Mouse (Mus musculus) myocyte (in vitro differentiated cells): ENCODE measurements around the gene Clcn6. TPM values are rescaled to one million over a fixed set of nuclear protein-coding genes. Genes with fewer than 3 reads are reported as not detected.

Source experiments
- H3K27me3 ChIP-seq: one replicate; pipeline ENCODE4 v1.6.1; 2011; ENCODE audit not compliant: control insufficient read depth, insufficient read depth, insufficient read length
- H3K36me3 ChIP-seq: one replicate; pipeline ENCODE4 v1.6.1; 2011; ENCODE audit not compliant: control insufficient read depth, insufficient read depth
- H3K4me2 ChIP-seq: one replicate; pipeline ENCODE4 v1.6.1; 2011; ENCODE audit warnings: low read depth, control low read depth
- H3K4me3 ChIP-seq: one replicate; pipeline ENCODE4 v1.5.1; 2011; ENCODE audit warnings: mild to moderate bottlenecking, control low read depth, moderate library complexity
- H3K79me2 ChIP-seq: one replicate; pipeline ENCODE4 v1.6.1; 2011; ENCODE audit not compliant: control insufficient read depth, insufficient read depth
- H3ac ChIP-seq: one replicate; pipeline ENCODE4 v1.6.1; 2011; ENCODE audit not compliant: control insufficient read depth, insufficient read length
- CEBPB ChIP-seq: IDR thresholded peaks from 2 replicates; pipeline ENCODE4 v1.6.1; 2011; ENCODE audit warnings: mild to moderate bottlenecking, moderate library complexity; ENCODE audit not compliant: poor library complexity, insufficient read depth, severe bottlenecking
- E2F4 ChIP-seq: IDR thresholded peaks from one replicate; pipeline ENCODE4 v1.6.1; 2011; ENCODE audit warnings: mild to moderate bottlenecking, control low read depth, moderate library complexity; ENCODE audit not compliant: insufficient read depth
- MAX ChIP-seq: IDR thresholded peaks from one replicate; pipeline ENCODE4 v1.6.1; 2011; ENCODE audit warnings: low read depth, mild to moderate bottlenecking, control low read depth
- MYOD1 ChIP-seq, 3 experiments: IDR thresholded peaks; one replicate each; pipeline ENCODE4 v1.6.1; 2011; ENCODE audit warnings: control low read depth in 2 of 3, low read depth in 2 of 3, mild to moderate bottlenecking in 2 of 3, moderate library complexity in 1 of 3; ENCODE audit not compliant: insufficient read length in 2 of 3, control insufficient read depth in 1 of 3
- MYOG ChIP-seq, 3 experiments: IDR thresholded peaks; one replicate each; pipeline ENCODE4 v1.6.1; 2011; ENCODE audit warnings: control low read depth in 2 of 3, low read depth in 2 of 3, mild to moderate bottlenecking in 2 of 3; ENCODE audit not compliant: insufficient read length in 2 of 3, control insufficient read depth in 1 of 3, insufficient read depth in 1 of 3
- POLR2A ChIP-seq: IDR thresholded peaks from one replicate; pipeline ENCODE4 v1.6.1; 2011; ENCODE audit warnings: low read depth, mild to moderate bottlenecking, control low read depth, moderate library complexity; ENCODE audit not compliant: insufficient read length
- POLR2AphosphoS2 ChIP-seq: IDR thresholded peaks from one replicate; pipeline ENCODE4 v1.6.1; 2011; ENCODE audit warnings: low read depth, control low read depth; ENCODE audit not compliant: insufficient read length
- REST ChIP-seq: IDR thresholded peaks from one replicate; pipeline ENCODE4 v1.6.1; 2011; ENCODE audit warnings: mild to moderate bottlenecking, control low read depth, moderate library complexity; ENCODE audit not compliant: insufficient read depth, insufficient read length
- SRF ChIP-seq: IDR thresholded peaks from one replicate; pipeline ENCODE4 v1.6.1; 2011; ENCODE audit warnings: low read depth; ENCODE audit not compliant: control insufficient read depth, insufficient read length
- TCF12 ChIP-seq: IDR thresholded peaks from one replicate; pipeline ENCODE4 v1.6.1; 2011; ENCODE audit warnings: mild to moderate bottlenecking, control low read depth; ENCODE audit not compliant: poor library complexity, insufficient read depth, severe bottlenecking
- TCF3 ChIP-seq: IDR thresholded peaks from one replicate; pipeline ENCODE4 v1.6.1; 2011; ENCODE audit warnings: low read depth, control low read depth; ENCODE audit not compliant: insufficient read length
- USF1 ChIP-seq: IDR thresholded peaks from one replicate; pipeline ENCODE4 v1.6.1; 2011; ENCODE audit warnings: low read depth, mild to moderate bottlenecking, control low read depth, moderate library complexity
- polyA plus RNA-seq: library from polyadenylated mRNA; unstranded; fragments of >200 nt; fragmentation: generic; extraction: Trizol; gene quantifications from one replicate; pipeline ENCODE4 v1.2.1, GENCODE M21; 2012; ENCODE audit warnings: missing spikeins

Gene Clcn6
- 19.6 TPM for polyA plus RNA-seq

- H3K79me2 ChIP-seq: peaks cover 47% of the 10 kb centered on the region
- no peaks in the 10 kb centered on the region for H3K27me3 ChIP-seq
- H3K36me3 ChIP-seq: peaks cover 11% of the 10 kb centered on the region
- peak within 1 kb of the TSS; percentile 94 for H3K4me2 ChIP-seq
- TF ChIP-seq REST (no peak), MYOD1 (IDR thresholded peaks at IDR 0.05; ENCODE audit: control insufficient read depth in 1 of 3, insufficient read length in 2 of 3, low read depth in 2 of 3) (no peak), POLR2A (peak; percentile 98), MYOG (IDR thresholded peaks at IDR 0.05; ENCODE audit: control insufficient read depth in 1 of 3, insufficient read depth in 1 of 3, insufficient read length in 2 of 3, low read depth in 2 of 3) (peak in 1 of 3 experiments; percentile 12), SRF (no peak), USF1 (peak; percentile 100), CEBPB (peak; percentile 80), POLR2AphosphoS2 (peak; percentile 99), MAX (no peak), E2F4 (no peak), TCF3 (no peak), TCF12 (no peak)
- H3K4me3 ChIP-seq: peak within 1 kb of the TSS; percentile 88
- peak within 1 kb of the TSS; percentile 71 for H3ac ChIP-seq
Measured at GRCm38 (mm10) chr4:148038600-148039253, at the start of gene Clcn6, which contains the start of gene Mthfr. Gene Clcn6 (minus strand): TSS chr4:148038821. Gene Mthfr (plus strand): TSS chr4:148039077.

GRCm38 (mm10) chr4:148087907-148088527, 49.4 kb upstream of the Clcn6 start, which contains the start of gene Agtrap:
Gene Agtrap (minus strand): TSS chr4:148088031.
- no peaks in the 10 kb centered on the region for H3K79me2 ChIP-seq
- H3K36me3 ChIP-seq: no peaks in the 10 kb centered on the region
- TF ChIP-seq TCF3 (peak; percentile 16), MAX (no peak), MYOG (IDR thresholded peaks at IDR 0.05; ENCODE audit: control insufficient read depth in 1 of 3, insufficient read depth in 1 of 3, insufficient read length in 2 of 3, low read depth in 2 of 3) (peak; percentile 81 to 97 (median 97)), CEBPB (0 out of 2 replicates have a peak, but pooled peaks have one; percentile 17), E2F4 (no peak), MYOD1 (IDR thresholded peaks at IDR 0.05; ENCODE audit: control insufficient read depth in 1 of 3, insufficient read length in 2 of 3, low read depth in 2 of 3) (peak; percentile 41 to 95 (median 93)), POLR2A (no peak), USF1 (peak; percentile 95), POLR2AphosphoS2 (peak; percentile 39)
- H3ac ChIP-seq: peak within 1 kb of the TSS; percentile 39
- peak within 1 kb of the TSS; percentile 29 for H3K4me3 ChIP-seq
- peak within 1 kb of the TSS; percentile 78 for H3K4me2 ChIP-seq
- no peaks in the 10 kb centered on the region for H3K27me3 ChIP-seq

GRCm38 (mm10) chr4:148087091-148087906, 48.7 kb upstream of the Clcn6 start:
- TF ChIP-seq MAX (no peak), MYOD1 (IDR thresholded peaks at IDR 0.05; ENCODE audit: control insufficient read depth in 1 of 3, insufficient read length in 2 of 3, low read depth in 2 of 3) (no peak), POLR2AphosphoS2 (no peak), USF1 (no peak), REST (no peak)
- peak overlapping the region; percentile 78 for H3K4me2 ChIP-seq
- H3K36me3 ChIP-seq: no peaks in the 10 kb centered on the region
- H3K79me2 ChIP-seq: no peaks in the 10 kb centered on the region
- peak overlapping the region; percentile 29 for H3K4me3 ChIP-seq
- no peaks in the 10 kb centered on the region for H3K27me3 ChIP-seq
- H3ac ChIP-seq: peak overlapping the region; percentile 39

- H3ac ChIP-seq: no peak overlapping the region
- TF ChIP-seq TCF3 (no peak), SRF (no peak), E2F4 (no peak), TCF12 (no peak), REST (no peak), POLR2A (no peak), POLR2AphosphoS2 (no peak), MYOG (IDR thresholded peaks at IDR 0.05; ENCODE audit: control insufficient read depth in 1 of 3, insufficient read depth in 1 of 3, insufficient read length in 2 of 3, low read depth in 2 of 3) (no peak), MAX (no peak)
- H3K79me2 ChIP-seq: no peaks in the 10 kb centered on the region
- H3K27me3 ChIP-seq: no peaks in the 10 kb centered on the region
- H3K36me3 ChIP-seq: no peaks in the 10 kb centered on the region
- no peak overlapping the region for H3K4me2 ChIP-seq
- H3K4me3 ChIP-seq: no peak overlapping the region
Measured at GRCm38 (mm10) chr4:148085907-148086305, 47.3 kb upstream of the Clcn6 start.
